Mouse (Mus musculus) stomach, postnatal 0 days (tissue): Measurements from ENCODE around the gene 9530077C05Rik. TPM values are rescaled to one million over a fixed set of nuclear protein-coding genes. Genes with fewer than 3 reads are reported as not detected.

Experiments
- ATAC-seq: fragments of 200-750 bp; cut with Nextera tagmentation; 2 replicates; pipeline ENCODE4 v1.8.0; 2017; ENCODE audit not compliant: low FRiP score, low TSS enrichment
- DNase-seq: peaks from one replicate; pipeline ENCODE4 v3.0.0-alpha.2; 2016; ENCODE audit warnings: low spot score
- H3K27ac ChIP-seq: fragments of 300-500 bp; sonication (generic); replicated peaks from 2 replicates; pipeline ENCODE4 v1.5.1; 2014; ENCODE audit warnings: mild to moderate bottlenecking, control low read depth
- H3K27me3 ChIP-seq: fragments of 300-500 bp; sonication (generic); 2 replicates; pipeline ENCODE4 v1.6.1; 2014; ENCODE audit warnings: low read length; ENCODE audit not compliant: control insufficient read depth, insufficient read depth
- H3K36me3 ChIP-seq: fragments of 300-500 bp; sonication (generic); 2 replicates; pipeline ENCODE4 v1.6.1; 2014; ENCODE audit warnings: low read length, mixed read lengths; ENCODE audit not compliant: control insufficient read depth, insufficient read depth
- H3K4me1 ChIP-seq: fragments of 300-500 bp; sonication (generic); replicated peaks from 2 replicates; pipeline ENCODE4 v1.6.1; 2014; ENCODE audit warnings: antibody characterized with exemption; ENCODE audit not compliant: control insufficient read depth, insufficient read depth
- H3K4me2 ChIP-seq: fragments of 300-500 bp; sonication (generic); replicated peaks from 2 replicates; pipeline ENCODE4 v1.6.1; 2014; ENCODE audit warnings: low read depth, mild to moderate bottlenecking, control low read depth, moderate library complexity
- H3K4me3 ChIP-seq: fragments of 300-500 bp; sonication (generic); 2 replicates; pipeline ENCODE4 v1.5.1; 2014; ENCODE audit warnings: low read depth, low read length, control low read depth
- H3K9ac ChIP-seq: fragments of 300-500 bp; sonication (generic); 2 replicates; pipeline ENCODE4 v1.6.1; 2014; ENCODE audit warnings: mild to moderate bottlenecking, low read length, control low read depth, mixed read lengths
- H3K9me3 ChIP-seq: fragments of 300-500 bp; sonication (generic); 2 replicates; pipeline ENCODE4 v1.6.1; 2016; ENCODE audit warnings: low read length; ENCODE audit not compliant: control insufficient read depth
- CTCF ChIP-seq: IDR thresholded peaks from 2 replicates; pipeline ENCODE4 v1.5.1; 2016; ENCODE audit warnings: antibody characterized with exemption, low read depth, mild to moderate bottlenecking, moderate library complexity
- EP300 ChIP-seq: optimal IDR thresholded peaks from 2 replicates; pipeline ENCODE3; 2016; ENCODE audit warnings: antibody characterized with exemption
- WGBS: fragments of 180-500 bp; shearing (Covaris S2); extraction: QIAGEN DNeasy Blood & Tissue Kit; methylation state at CpG from one replicate; pipeline ENCODE4 v1.1.7; 2014; 5-methylcytosine and 5-hydroxymethylcytosine counted together
- polyA plus RNA-seq: library from polyadenylated mRNA; unstranded; fragments of >200 nt; fragmentation: Nextera tagmentation; extraction: Ambion mirVana; gene quantifications from 2 replicates; pipeline ENCODE4 v1.2.1, GENCODE M21; 2015

9530077C05Rik gene
- polyA plus RNA-seq, 1 experiment from 2014 or later, result 2.8 TPM

DNA sequence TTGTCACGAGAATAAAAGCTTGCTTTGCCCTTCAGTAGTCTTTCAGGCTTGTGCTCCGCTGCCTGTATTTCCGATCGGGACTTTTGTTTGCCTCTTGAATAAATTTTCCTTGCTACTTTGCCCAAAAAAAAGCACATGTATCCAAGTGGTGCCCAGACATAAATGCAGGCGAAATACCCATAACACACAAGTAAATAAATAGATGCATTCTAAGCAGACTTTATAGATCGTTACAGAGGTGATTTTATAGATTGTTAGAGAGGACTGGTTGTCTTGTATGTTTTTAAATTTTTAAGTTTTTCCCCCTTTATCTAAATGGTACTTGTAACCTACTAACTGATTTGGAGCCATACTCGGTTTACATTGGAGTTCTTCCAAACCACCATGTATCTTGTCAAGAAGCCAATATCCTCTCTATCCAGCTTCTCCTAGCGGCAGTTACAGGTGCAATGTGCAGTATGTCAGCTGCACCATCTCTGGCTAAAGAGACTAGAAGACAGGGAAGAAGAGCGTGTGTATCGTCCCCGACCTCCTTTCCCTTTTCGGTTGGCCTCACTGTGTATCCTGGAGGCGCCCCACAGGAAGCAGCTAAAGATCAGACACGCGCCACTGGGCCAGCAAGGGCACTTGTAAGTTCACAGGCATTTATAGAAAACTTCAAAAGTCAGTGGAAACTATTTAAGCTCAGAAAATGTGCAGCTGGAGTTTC is 18.4 kb downstream of the 9530077C05Rik start:
- 0 out of 2 replicates have a peak, but pooled peaks cover 7% of the 10 kb centered on the region for H3K4me1 ChIP-seq
- WGBS, result 51% methylated on average over 15 of the region's 15 CpGs
- H3K9me3 ChIP-seq, result no peaks in the 10 kb centered on the region
- no peak for DNase-seq
- peak overlapping the region; percentile 35 for H3K4me2 ChIP-seq
- H3K36me3 ChIP-seq, result no peaks in the 10 kb centered on the region
- H3K27ac ChIP-seq, result no peak overlapping the region
- peak; percentile 23; the same call in 1 of the 2 replicates for TF ChIP-seq CTCF
- TF ChIP-seq EP300, result no peak
- H3K9ac ChIP-seq, result peak overlapping the region; percentile 23; the same call in 1 of the 2 replicates
- H3K27me3 ChIP-seq, result no peaks in the 10 kb centered on the region
- ATAC-seq, result no peak
- no peak overlapping the region for H3K4me3 ChIP-seq

DNA sequence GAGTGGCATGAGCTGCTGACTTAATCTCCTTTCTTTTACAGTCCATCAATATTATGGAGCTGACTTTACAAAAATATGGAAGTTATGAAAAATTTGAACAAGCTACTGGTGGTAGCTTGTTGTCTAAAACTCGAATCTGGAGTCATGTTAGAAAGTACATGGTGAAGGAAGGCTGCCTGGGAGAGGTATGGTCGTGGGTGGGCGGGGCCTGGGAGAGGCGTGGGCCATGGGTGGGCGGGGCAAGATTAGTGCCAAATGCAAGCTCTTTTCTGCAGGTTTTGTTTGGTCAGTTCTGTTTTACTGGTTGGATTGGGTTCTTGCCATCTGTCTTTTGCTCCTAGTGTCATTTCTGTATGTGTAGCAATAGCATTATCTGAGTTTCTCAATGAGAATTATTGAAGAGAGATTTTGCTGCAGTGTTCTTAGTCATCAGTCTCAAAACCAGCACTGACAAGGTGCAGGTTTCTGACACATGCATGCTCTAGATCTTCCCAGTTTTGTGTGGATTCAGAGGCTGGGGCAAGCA is 19.1 kb downstream of the 9530077C05Rik start:
- no peak overlapping the region for H3K27ac ChIP-seq
- peak overlapping the region; percentile 35; the same call in 1 of the 2 replicates for H3K4me2 ChIP-seq
- ATAC-seq (no peak), DNase-seq (peak; percentile 28)
- no peaks in the 10 kb centered on the region for H3K27me3 ChIP-seq
- H3K36me3 ChIP-seq, result no peaks in the 10 kb centered on the region
- no peaks in the 10 kb centered on the region for H3K9me3 ChIP-seq
- no peak for TF ChIP-seq CTCF
- no peak for TF ChIP-seq EP300
- 0 out of 2 replicates have a peak, but pooled peaks cover 7% of the 10 kb centered on the region for H3K4me1 ChIP-seq
- H3K9ac ChIP-seq, result no peak overlapping the region
- no peak overlapping the region for H3K4me3 ChIP-seq
- 28% methylated on average over 5 of the region's 5 CpGs for WGBS

DNA sequence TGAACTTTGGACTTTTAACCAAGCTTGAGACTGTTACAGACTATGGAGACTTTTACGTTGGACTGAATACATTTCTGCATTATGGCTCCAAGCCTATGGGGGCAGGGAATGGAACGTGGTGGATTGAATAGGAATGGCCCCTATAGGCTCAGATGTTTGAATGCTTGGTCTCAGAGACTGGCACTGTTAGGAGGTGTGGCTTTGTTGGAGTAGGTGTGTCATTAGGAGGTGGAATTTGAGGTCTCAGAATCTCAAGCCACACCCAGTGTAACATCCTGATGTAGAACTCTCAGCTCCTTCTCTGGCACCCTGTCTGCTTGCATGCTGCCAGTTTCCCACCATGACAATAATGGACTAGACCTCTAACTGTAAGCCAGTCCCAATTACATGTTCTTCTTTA is 21.9 kb downstream of the 9530077C05Rik start:
- H3K4me2 ChIP-seq, result no peak overlapping the region
- WGBS, result 78% methylated on average over 2 of the region's 2 CpGs
- no peaks in the 10 kb centered on the region for H3K36me3 ChIP-seq
- no peaks in the 10 kb centered on the region for H3K27me3 ChIP-seq
- TF ChIP-seq CTCF (no peak), EP300 (no peak)
- H3K4me1 ChIP-seq, result 0 out of 2 replicates have a peak, but pooled peaks cover 7% of the 10 kb centered on the region
- no peak overlapping the region for H3K9ac ChIP-seq
- no peaks in the 10 kb centered on the region for H3K9me3 ChIP-seq
- DNase-seq, result no peak
- no peak overlapping the region for H3K4me3 ChIP-seq
- no peak overlapping the region for H3K27ac ChIP-seq
- ATAC-seq, result no peak

DNA sequence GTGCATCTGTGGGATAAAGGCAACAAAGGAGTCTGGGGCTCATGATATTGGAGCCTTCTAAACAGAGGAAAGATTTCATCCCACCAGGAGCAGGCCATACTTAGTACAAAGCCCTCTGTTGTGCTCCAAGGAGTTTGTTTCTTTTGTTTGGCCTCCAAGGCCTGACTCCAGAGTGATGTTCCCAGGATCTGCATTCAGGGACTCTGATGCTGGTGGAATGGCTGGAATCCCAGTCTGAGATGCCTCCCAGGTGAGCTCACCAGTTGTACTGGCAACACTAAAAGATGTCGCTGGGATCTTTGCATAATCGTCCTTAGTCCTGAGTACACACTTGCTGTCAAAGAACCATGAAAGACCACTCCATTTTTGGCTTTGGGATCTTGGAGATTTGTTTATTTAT is 22.8 kb downstream of the 9530077C05Rik start:
- no peak for DNase-seq
- 76% methylated on average over 2 of the region's 2 CpGs for WGBS

DNA sequence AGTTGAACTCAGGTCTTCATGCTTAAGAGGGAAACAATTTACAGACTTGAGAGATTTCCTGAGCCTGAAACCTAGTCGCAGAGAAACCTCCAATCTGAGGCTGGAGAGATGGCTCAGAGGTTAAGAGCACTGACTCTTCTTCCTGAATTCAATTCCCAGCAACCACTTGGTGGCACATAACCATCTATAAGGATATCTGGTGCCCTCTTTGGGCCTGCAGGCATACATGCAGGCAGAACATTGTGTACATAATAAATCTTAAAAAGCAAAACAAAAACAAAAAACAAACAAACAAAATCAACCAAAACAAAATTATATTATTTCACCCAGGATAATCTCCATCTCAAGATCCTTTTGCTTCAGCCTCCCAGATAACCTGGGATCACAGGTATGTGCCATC is 27.5 kb downstream of the 9530077C05Rik start:
- Histone ChIP-seq H3K9ac (no peak overlapping the region), H3K27ac (no peak overlapping the region), H3K4me3 (no peak overlapping the region), H3K9me3 (no peaks in the 10 kb centered on the region), H3K4me1 (no peaks in the 10 kb centered on the region), H3K27me3 (no peaks in the 10 kb centered on the region), H3K36me3 (no peaks in the 10 kb centered on the region), H3K4me2 (no peak overlapping the region)
- ATAC-seq (no peak), DNase-seq (no peak)
- TF ChIP-seq CTCF, result peak; percentile 22; the same call in 1 of the 2 replicates
- TF ChIP-seq EP300, result no peak
- 63% methylated on average over 1 of the region's 1 CpGs for WGBS

More for the DNA sequence above, 22.8 kb downstream of the 9530077C05Rik start:
- no peaks in the 10 kb centered on the region for H3K9me3 ChIP-seq
- no peak overlapping the region for H3K9ac ChIP-seq
- no peaks in the 10 kb centered on the region for H3K27me3 ChIP-seq
- no peaks in the 10 kb centered on the region for H3K36me3 ChIP-seq
- H3K27ac ChIP-seq, result no peak overlapping the region
- H3K4me3 ChIP-seq, result no peak overlapping the region
- H3K4me2 ChIP-seq, result no peak overlapping the region
- H3K4me1 ChIP-seq, result 0 out of 2 replicates have a peak, but pooled peaks cover 7% of the 10 kb centered on the region
- TF ChIP-seq CTCF, result no peak
- no peak for TF ChIP-seq EP300
- ATAC-seq, result no peak

DNA sequence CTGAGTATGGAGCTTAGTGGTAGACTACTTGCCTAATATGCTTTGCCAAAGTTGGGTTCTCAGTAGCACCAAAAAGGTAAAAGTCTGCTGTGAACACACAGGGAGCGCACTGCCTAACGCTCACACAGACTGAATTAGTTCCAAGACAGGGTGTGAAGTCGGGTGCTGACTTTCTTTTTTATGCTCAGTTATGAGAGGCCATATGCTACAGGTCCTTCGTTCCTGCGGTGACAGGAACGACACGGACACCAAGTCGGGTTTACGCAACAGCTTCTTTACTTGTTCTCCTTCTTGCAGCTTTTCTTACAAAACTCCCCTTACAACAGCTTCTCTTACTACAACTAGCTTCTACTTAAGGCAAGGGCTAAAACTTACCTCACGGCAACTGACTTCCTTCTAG is 31.8 kb downstream of the 9530077C05Rik start:
- Histone ChIP-seq H3K4me2 (no peak overlapping the region), H3K4me1 (no peaks in the 10 kb centered on the region), H3K4me3 (no peak overlapping the region), H3K27me3 (no peaks in the 10 kb centered on the region), H3K9me3 (no peaks in the 10 kb centered on the region), H3K27ac (no peak overlapping the region), H3K36me3 (no peaks in the 10 kb centered on the region; the same call in 1 of the 2 replicates), H3K9ac (no peak overlapping the region)
- TF ChIP-seq CTCF (no peak), EP300 (no peak)
- ATAC-seq (no peak), DNase-seq (no peak)
- WGBS, result 86% methylated on average over 10 of the region's 10 CpGs
